Mouse (Mus musculus) testis, adult 2 months (tissue): ENCODE data around the gene Limd2.

ENCODE experiments used
- CTCF ChIP-seq: fragments of 200-500 bp; IDR thresholded peaks from 2 replicates; pipeline ENCODE4 v1.5.1; 2012; ENCODE audit warnings: low read depth, mild to moderate bottlenecking, inconsistent platforms, low read length, moderate library complexity; ENCODE audit not compliant: control insufficient read depth, insufficient read depth, insufficient replicate concordance
- POLR2A ChIP-seq: fragments of 200-500 bp; IDR thresholded peaks from 2 replicates; pipeline ENCODE4 v1.6.1; 2012; ENCODE audit warnings: low read depth, mild to moderate bottlenecking, inconsistent platforms, low read length, moderate library complexity; ENCODE audit not compliant: control insufficient read depth

DNA sequence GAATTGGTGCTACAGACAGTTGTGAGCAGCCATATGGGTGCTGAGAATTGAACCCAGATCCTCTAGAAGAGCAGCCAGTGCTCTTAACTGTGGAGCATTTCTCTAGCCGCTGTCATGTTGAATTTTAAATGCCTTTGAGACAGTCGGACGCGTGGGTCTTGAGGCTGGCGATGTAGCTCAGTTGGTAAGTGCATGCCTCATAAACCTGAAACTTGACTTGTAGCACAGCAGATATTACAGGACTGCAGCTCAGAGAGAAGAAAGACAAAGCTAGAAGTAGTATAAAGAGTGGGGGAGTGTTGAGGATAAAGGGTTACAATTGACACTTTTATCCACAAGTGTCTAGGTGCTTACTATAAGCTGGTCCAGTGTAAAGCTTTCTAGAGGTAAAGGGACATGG, 28.1 kb downstream of the Limd2 start:
- TF ChIP-seq CTCF (no peak), POLR2A (no peak)
